Mouse (Mus musculus) right cerebral cortex, postnatal 10 days (tissue): ENCODE measurements at regions not wholly inside any gene's neighbourhood (a gene's known extent, or its start where the extent isn't known, plus 50 kb on each side); places are given as distances from the start of the nearest gene placed in this dataset.
"Not testable (repeated sequence)": the region's sequence is repeated elsewhere in the genome, so short reads cannot be mapped to it uniquely, and the experiment has no call there.

ENCODE experiments used
- DNase-seq, 2 experiments: peaks; one replicate each; pipeline ENCODE4 v3.0.0; 2021; ENCODE audit warnings: low spot score in 2 of 2

DNA sequence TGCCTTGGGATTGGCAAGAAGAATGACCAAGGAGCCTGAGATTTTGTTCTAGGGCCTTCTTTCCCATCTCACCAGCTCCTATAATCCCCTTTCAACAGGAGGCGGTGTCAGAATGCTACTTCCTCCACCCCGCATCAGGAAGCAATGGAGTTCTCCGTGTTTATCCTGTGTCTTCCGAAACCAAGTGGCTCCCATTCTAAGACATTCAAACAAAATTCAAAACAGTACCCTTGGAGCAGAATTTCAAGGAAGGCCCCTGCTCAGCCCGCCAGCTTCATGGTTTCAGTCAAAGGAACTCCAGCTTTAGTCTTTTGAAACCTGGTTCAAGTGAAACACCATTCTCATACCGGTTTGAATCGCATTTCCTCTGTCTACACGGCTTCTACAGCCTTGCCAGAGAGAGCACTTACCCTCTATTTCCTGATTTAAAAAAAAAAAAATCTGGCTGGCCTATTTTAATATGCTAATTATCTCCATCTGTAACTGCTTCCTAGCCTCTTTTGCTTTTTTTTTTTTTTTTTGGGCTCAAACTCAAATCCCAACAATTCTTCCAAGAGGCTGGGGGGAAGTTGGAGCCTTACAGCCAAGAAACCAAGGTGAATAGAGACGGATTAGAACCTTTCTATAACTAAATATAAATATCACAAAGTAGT, 167.7 kb upstream of the Fam3c start:
- peak; percentile 38 to 50 for DNase-seq

DNA sequence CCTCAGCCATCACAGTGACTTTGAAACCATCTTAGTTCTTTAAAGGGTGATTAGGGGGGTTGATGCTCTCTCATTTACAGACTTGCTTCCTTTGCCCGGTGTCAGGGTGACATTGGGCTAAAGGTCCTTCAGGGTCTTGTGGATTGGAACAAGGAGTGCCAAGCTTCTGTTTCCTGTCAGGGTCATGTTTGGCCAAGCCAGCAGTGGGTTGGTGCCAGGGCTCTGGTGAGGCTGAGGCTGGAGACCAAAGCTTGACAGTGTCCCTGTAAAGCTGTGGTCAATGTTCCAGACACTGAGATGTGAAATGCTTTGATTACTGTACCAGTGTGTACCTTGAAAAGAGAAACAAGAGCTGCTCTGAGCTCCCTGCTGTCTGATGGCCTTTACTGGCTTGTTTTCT, 150.8 kb upstream of the Fam3c start:
- DNase-seq: peak; percentile 36 to 38

DNA sequence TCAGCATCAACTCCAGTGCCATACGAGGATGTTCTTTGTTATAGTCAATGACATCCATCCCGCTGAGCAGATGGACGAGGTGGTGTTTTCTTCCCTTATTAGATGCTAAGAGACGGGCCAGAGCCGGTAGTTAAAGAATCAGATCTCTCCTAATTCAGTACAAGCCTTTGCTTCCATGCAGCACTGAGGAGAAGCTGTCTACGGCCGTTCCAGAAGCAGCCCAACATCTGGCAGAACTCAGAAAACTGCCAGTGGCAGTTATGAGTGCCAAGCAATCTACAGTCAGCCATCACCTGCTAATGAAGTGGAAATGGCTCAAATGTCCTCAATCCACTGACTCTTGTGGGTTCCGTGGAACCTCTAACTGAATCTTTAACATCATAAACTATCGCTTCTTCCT, 141.3 kb upstream of the Fam3c start:
- DNase-seq: no peak

DNA sequence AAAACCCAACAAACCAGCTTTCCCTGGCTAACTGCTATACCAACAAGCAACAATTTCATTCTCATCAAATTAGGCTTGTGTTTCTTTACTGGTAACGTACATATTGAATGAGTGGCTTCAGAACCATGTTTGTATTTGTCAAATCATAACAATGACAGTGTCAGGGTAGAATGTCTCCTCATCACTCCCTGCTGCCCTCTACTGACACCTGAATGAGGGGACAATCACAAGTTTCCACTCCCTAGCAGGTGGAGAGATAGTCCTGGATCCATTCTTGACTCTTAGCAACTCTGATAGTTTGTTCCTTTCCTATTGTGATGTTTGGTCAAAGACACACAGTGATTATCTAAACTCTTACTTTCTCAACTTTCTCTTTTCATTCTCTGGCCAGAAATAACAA, 140.4 kb upstream of the Fam3c start:
- DNase-seq: no peak

DNA sequence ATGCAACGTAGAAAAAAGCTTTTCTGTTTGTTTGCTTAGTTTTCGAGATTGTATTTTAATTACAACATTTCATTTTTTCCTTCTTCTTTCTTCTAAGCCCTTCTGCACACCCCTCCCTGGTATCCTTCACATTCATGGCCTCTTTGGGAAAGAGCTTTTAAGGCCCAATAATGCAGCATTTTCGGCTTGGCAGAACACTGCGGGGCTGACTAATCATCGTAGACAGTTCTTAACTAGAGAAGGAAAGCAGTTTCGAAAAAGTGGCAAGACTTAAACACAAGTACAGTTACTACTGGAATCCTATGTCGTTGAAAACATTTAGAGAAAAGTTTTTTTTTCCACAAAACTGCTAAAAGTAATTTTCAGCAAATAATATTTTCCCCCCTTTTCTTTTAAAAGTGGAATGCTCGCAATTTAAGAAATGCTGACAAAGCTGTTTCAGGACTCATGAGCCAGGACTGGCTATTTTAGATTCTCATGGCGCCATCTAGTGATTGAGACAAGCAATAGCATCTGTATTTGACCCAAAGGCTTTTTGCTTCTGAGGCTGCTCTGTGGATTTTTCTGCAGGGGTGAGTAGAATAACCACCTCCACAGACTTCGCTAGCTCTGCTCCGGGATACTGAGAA, 137.7 kb upstream of the Fam3c start:
- DNase-seq: peak; percentile 35 to 61

DNA sequence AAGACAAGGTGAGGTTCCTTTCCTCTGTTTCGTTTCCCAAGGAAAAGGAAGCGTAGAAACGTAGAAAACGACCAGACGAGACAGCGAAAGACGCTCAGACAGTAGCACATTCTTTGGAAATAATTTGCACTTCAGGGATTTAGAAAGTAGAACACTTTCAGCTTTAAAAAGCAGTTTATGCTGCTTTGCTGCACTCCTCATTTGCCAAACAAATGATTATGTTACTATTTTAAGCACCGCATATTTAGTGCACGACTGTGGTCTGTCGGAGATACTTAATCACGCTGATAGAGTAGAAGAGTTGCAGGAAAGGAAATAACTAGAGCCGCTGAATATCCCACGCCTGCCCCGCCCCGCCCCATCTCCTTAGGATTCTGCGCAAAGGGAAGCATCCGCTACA, 136.9 kb upstream of the Fam3c start:
- DNase-seq: no peak

DNA sequence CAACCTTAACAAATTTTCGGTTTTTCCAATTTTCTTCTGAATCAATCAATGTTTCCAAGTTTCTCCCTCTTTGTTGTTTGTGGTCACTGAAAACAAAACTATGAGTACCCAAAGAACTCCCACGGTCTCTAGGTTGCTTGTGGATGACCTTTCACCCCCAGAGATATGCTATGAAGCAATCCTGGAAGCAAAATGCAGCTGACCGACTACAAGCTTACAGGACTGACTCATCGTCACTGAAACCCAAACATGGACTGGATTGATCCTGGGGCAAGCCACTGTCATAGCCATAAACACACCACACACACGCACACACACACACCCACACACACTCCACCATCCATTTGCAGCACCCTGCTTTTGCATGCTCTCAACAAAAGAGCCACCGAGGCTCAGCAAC, 134.7 kb upstream of the Fam3c start:
- no peak for DNase-seq

DNA sequence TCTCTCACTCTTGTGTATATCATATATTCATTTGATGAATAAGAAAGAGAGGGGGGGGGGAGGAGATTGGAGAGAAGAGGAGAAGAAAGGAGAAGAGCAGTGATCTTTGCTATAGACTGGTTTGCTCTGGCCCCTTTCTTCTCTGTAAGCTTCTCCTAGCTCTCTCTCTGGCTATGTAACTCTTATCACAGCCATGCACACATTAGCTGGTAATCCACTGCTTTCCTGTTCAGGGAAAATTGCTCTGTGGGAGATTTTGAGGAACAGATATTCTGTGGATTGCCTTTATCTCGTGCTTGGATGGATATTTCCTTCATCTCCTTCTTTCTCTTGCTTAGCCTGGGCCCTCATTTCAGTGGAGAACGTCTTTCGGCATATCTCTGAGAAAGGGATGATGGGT, 131.4 kb upstream of the Fam3c start:
- DNase-seq: no peak

DNA sequence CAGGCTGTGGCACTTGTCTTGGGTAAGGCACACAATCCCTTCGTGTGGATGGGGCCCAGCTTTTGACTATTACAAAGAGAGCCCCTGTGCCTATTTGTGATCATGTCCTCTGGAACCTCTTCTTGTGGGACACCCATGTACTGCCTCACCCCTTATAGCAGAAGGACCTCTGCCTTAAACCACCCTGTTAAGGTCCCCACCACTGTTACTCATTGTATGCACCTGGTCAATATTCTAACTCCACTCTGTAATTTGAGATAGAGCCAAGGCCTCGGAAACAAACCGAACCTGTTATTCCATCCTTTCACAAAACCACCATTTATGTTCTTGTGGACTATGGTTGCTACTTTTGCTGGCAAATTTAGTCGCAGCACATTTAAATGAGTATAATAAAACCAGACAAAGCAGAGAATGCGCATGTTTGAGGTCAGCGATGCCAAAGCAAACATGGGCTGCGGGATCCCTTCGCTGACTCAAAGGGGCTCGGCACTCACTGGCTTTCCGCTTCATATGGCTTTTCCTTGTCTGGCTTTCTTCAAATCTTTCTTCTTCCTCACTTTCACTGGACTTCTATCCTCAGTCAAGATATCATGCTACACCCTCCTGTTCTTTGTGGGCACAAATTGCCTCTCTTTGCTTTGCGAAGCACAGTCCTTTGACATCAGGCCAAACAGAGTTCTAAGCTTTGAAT, 129.9 kb upstream of the Fam3c start:
- DNase-seq: no peak

DNA sequence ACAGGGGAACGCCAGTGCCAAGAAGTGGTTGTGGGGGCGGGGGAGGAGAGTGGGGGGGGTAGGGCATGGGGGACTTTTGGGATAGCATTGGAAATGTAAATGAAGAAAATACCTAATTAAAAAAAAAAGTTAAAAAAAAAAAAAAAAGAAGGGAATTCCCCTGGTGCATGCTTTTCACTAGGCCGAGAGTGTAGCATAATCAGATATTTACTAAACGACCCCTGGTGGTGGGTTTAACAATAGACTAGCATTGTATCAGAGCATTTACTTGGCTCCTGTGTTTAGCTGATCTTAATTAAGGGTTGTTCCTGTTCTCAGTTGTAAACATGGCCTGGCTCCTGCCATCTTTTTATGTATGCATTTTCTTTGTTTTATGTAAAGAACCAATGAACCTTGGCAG, 126.2 kb upstream of the Fam3c start:
- DNase-seq: not testable (repeated sequence)

DNA sequence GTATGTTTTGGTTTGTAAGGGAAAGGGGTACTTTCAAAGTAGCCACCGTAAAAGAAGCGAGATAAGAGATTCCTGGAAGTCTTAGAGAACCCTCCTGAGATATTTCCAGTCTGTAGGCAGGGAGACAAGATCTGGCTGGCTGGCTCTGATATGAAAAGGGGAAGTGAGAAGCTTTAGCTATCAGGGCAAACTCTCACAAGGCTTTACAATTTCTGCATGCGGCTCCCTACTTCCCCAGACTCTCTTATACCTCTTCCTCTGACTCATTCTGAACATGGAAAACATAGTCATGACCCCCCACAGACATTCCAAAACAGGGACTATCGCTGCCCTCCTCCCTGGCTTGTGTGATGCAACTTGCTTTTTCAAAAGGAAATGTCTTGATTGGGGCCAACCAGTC, 118.6 kb upstream of the Fam3c start:
- no peak for DNase-seq

DNA sequence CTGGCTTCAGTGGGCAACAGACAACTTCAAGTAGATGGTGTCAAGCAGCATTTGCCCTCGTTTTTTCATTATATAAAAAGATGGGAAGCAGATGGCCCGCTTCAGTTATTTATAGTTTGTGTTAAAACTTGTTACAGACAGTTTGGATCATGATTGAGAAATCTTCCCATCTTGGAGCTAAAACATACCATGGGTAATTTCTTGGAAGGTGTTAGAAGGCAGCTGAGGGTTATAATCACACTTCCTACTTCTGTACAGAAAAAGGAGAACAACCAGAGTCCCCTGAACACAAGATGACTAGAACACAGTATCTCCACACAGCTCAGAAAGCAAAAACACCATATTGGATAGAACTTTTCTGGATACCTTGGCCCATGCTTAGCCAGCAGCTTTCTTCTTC, 118.0 kb upstream of the Fam3c start:
- DNase-seq: no peak

DNA sequence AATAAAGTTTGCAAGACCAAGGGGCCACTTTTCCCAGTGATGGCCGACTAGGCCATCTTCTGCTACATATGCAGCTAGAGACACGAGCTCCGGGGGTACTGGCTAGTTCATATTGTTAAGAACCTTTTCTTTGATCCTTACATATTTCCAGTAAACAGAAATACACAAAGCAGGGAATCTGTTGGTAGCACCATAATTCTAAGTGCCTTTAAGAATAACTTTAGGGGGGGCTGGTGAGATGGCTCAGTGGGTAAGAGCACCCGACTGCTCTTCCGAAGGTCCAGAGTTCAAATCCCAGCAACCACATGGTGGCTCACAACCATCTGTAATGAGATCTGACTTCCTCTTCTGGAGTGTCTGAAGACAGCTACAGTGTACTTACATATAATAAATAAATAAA, 116.4 kb upstream of the Fam3c start:
- not testable (repeated sequence) for DNase-seq

DNA sequence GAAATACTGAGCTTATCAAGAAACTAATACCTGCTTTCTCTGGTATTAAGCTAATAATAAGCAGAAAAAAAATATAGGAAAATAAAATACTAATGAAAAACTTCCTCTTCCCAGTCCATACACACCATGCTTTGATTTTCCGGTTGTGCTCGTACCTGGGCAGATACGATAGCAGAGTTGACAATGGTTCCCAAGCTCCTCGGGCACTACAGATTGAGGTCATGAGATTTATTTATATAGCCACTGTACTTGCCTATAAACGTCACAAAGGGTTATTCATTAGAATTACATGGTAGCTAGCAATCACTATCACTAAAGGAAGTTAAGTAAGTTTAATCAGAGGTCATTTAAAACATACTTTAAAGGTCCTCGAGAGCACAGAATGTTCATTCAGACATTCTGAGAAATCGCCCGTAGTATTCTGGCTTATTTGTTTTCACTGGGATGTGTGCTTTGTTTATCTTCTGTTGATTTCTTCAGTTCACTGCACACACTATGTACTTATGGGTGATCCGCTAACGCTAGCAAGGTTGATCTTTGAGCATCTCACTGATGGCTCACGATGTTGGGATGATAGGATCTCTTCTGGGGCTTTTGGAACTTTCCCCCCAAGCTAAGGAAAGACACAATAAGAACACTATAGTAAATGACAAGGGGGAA, 111.4 kb upstream of the Fam3c start:
- no peak for DNase-seq

DNA sequence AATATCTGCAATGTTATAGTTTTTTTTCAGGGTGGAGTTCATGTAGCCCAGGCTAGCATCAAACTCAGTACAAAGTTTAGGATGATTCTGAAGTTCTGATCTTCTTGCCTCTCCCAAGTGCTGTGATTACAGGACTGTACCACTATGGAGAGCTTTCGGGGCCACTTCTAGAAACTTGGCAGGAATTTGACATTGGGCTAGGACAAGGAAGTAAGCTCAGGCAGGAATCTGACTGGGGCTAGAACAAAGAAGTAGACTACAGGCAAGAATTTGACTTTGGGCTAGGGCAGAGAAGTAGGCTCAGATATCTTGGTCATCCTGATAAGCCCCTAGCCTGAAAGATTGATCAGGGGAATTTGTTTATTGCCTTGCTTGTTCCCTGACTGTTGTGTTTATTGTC, 109.9 kb upstream of the Fam3c start:
- no peak for DNase-seq

DNA sequence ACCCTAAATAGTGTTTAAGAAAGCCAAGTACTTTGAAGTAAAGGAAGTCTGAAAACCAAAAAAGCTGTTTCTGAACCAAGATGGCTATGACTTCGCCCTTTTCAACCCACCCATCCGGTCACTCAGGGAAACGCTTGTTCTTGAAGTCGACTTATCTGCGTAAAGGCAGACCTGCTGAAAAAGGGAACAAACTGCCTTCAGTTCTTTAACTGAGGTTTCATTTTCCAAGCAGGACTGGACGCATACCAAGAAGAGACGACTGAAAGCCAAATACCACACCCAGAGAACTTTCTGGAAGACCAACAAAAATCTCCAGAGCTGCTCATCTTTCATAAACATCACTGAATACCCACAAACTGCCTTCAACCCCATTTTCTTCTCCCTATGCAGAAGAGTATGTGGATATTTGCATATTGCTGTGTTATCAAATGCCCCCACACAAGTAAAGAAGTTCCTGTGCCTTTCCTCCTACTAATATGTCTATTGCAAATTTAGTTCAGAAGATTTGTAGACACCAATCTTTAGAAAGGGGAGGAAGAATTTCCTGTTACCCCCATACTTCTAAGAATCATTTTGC, 103.5 kb upstream of the Fam3c start:
- no peak for DNase-seq

DNA sequence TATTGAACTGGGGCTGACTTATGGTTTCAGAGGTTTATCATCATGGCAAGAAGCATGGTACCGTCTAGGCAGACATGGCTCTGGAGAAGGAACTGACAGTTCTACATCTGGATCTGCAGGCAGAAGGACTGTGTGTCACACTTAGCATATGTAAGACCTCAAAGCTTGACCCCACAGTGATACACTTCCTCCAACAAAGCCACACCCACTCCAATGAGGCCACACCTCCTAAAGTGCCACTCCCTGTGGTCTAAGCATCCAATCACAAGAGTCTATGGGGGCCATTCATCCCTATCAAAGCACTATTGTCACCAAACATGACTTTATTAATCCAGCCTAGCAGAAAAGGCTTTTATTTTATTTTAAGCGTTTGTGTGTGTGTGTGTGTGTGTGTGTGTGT, 96.2 kb upstream of the Fam3c start:
- no peak for DNase-seq

DNA sequence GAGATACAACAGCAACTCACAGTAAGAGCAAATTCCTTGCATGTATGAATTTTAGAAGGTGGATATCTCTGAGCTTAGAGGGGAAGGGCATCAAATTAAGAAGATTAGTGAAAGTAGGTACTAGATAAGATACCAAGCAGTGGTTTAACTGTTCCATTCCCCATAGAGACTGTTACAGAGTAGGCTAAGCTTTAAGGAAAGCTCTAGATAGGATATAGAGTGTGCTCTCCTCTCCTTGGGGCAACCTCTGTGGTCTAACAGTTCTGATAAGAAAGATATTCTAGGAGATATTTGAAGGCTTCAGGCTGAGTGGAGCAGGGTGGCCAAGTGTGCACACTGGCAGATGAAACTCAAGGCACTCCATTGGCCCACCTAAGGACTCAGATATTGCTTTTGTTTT, 94.5 kb upstream of the Fam3c start:
- DNase-seq: no peak

DNA sequence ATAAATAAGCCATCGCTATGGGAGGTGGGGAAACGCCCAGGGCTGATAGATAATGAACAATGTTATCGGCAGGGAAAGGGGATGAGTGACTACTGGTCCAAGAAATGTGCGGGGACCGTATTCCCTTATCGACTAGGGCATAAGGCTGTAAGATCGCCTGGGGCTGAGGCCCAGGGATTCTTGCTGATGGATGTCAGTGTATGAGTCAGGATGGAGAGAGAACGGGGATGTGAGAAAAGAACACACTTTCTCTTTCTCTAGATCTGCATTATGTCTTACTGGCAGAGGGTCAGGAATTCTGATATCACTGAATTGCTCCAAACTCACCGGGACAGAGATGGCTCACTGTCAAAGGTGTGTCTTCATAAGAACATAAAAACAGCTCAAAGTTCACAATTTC, 92.9 kb upstream of the Fam3c start:
- no peak for DNase-seq

DNA sequence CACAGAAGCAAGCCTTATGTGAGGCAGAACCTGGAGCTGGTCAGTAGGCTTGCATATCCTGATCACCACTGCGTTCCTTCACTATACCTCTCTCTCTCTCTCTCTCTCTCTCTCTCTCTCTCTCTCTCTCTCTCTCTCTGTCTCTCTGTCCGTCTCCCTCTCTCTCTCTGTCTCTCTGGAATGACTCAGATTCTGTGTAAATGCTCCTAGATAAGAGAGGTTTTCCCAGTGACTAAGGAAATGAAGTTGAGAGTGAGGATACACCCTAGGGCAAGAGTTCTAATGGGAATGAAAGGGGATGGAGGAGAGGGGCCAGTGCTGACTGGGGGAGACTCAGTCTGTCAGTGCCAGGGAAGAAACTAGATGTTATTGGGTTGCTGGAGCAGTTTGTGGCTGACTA, 91.6 kb upstream of the Fam3c start:
- no peak for DNase-seq

DNA sequence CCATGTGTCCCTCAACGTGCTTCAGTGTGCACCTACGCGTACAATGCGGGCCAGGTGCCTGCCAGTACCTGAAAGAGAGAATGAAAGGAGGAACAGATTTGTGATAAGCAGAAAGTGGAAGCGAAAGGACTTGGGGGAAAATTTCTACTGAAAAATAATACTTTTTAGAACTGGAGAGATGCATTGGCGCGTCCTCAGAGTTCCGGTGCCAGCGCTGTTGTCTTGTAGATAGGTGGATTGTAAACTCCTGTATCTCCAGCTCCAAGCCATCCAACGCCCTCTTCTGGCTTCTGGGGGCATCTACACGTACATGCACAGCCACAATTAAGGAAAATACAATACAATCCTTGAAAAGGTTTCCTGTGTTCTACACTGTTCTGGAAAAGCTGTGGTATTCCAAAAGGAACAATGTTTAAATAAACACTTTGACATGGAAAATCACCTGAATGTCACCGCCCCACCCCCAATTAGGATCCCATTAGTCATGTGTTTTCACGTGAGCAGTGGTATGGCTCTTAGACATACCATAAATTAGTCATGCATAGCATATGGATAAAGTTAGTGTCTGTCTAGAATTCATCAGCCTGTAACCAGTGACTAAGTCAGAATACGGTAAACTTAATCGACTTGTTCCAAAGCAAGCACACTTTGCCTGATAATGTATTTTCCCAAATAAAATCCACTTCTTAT, 90.7 kb upstream of the Fam3c start:
- no peak for DNase-seq

DNA sequence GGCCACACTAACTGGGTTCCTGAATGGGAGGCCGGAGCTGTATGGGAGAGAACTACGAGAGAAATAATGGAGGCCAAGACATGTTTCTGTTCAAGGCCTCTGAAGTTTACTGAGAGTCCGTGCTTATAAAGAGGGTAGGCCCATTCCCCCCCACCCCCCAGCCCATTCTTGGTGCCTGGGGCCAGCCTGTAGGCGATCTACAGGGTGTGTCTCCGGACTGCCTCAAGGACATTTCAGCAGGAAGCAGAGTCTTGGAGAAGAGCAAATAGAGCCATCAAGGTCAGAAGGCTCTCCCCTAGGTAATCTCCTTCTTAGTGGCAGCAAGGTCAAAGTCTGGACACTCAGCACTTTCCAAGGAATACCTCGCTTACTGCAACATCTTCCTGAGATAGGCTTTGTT, 88.8 kb upstream of the Fam3c start:
- DNase-seq: not testable (repeated sequence)
